Mouse (Mus musculus) small intestine, adult 2 months (tissue): ENCODE data around the gene Hist3h2ba. TPM values are rescaled to one million over a fixed set of nuclear protein-coding genes. Genes with fewer than 3 reads are reported as not detected.

Experiments used
- H3K27ac ChIP-seq: fragments of 200-500 bp; 2 replicates; pipeline ENCODE4 v1.5.1; 2012; ENCODE audit warnings: low read depth, low read length, control low read depth, inconsistent platforms; ENCODE audit not compliant: insufficient read depth
- H3K27me3 ChIP-seq: fragments of 200-500 bp; 2 replicates; pipeline ENCODE4 v1.6.1; 2012; ENCODE audit warnings: mild to moderate bottlenecking, moderate library complexity, low read length, inconsistent platforms; ENCODE audit not compliant: control insufficient read depth, insufficient read depth
- H3K36me3 ChIP-seq: fragments of 200-500 bp; 2 replicates; pipeline ENCODE4 v1.6.1; 2012; ENCODE audit warnings: mild to moderate bottlenecking, low read length, control low read depth, inconsistent platforms; ENCODE audit not compliant: control insufficient read depth, insufficient read depth
- H3K4me1 ChIP-seq: fragments of 200-500 bp; 2 replicates; pipeline ENCODE4 v1.6.1; 2012; ENCODE audit warnings: low read length, inconsistent platforms, mixed read lengths; ENCODE audit not compliant: control insufficient read depth, insufficient read depth, insufficient read length
- H3K4me3 ChIP-seq: fragments of 200-500 bp; 2 replicates; pipeline ENCODE4 v1.5.1; 2012; ENCODE audit warnings: low read depth, mild to moderate bottlenecking, control low read depth, inconsistent platforms, low read length, moderate library complexity
- CTCF ChIP-seq: fragments of 200-500 bp; IDR thresholded peaks from 2 replicates; pipeline ENCODE4 v1.5.1; 2012; ENCODE audit warnings: low read depth, mild to moderate bottlenecking, control low read depth, inconsistent platforms, low read length, moderate library complexity, mixed read lengths; ENCODE audit not compliant: insufficient replicate concordance, insufficient read length; ENCODE audit errors: extremely low read depth
- POLR2A ChIP-seq: fragments of 200-500 bp; IDR thresholded peaks from 2 replicates; pipeline ENCODE4 v1.6.1; 2012; ENCODE audit warnings: low read depth, mild to moderate bottlenecking, control low read depth, inconsistent platforms, low read length, moderate library complexity
- WGBS: fragments of 180-500 bp; shearing (Covaris S2); methylation state at CpG from one replicate; pipeline ENCODE4 v1.1.7; 2018; 5-methylcytosine and 5-hydroxymethylcytosine counted together
- polyA plus RNA-seq: library from polyadenylated mRNA; depleted of rRNA; stranded (reverse); fragments of >200 nt; gene quantifications from 2 replicates; pipeline ENCODE4 v1.2.3, GENCODE M21; 2012

Gene Hist3h2ba
- polyA plus RNA-seq, 1 experiment, result 3.8 TPM

DNA sequence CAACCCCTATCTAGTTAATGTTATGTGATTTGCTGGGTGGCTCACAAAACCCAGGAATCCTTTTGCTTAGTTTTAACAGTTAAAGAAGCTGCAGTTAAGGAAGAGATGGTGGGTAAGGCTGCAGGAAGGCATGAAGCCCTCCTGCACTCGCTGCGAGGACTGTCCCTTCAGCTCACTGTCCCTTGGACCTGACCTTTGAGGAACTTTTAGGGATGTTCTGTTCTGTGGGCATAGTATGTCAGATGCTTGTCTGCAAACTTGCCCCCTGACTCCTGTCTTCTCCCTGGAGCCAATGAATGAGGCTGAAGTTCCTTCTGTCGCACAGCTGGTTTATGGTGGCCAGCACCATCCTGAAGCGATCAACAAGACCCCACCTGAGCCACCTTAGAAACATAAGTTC lies 40.4 kb downstream of the Hist3h2ba start:
- H3K27ac ChIP-seq, result no peak overlapping the region
- 0 out of 2 replicates have a peak, but pooled peaks cover under 1% of the 10 kb centered on the region for H3K27me3 ChIP-seq
- H3K36me3 ChIP-seq, result peaks cover 50% of the 10 kb centered on the region
- TF ChIP-seq POLR2A (no peak), CTCF (no peak)
- H3K4me1 ChIP-seq, result peaks cover 5% of the 10 kb centered on the region
- no peak overlapping the region for H3K4me3 ChIP-seq
- WGBS, result 95% methylated on average over 4 of the region's 4 CpGs

DNA sequence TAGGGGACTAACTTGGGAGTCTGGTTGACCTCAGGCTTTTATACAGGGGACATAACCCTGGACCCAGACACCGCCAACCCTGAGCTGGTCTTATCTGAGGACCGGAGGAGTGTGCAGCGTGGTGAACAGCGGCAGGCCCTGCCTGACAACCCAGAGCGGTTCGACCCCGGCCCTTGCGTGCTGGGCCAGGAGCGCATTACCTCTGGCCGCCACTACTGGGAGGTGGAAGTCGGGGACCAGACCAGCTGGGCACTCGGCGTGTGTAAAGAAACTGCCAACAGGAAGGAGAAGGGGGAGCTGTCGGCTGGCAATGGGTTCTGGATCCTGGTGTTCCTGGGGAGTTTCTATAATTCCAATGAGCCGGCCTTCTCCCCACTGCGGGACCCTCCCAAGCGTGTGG lies 41.4 kb downstream of the Hist3h2ba start:
- H3K4me1 ChIP-seq, result peaks cover 11% of the 10 kb centered on the region
- H3K4me3 ChIP-seq, result no peak overlapping the region
- 0 out of 2 replicates have a peak, but pooled peaks cover 4% of the 10 kb centered on the region for H3K27me3 ChIP-seq
- H3K36me3 ChIP-seq, result peaks cover 40% of the 10 kb centered on the region
- TF ChIP-seq POLR2A (no peak), CTCF (no peak)
- 89% methylated on average over 17 of the region's 17 CpGs for WGBS
- H3K27ac ChIP-seq, result no peak overlapping the region

DNA sequence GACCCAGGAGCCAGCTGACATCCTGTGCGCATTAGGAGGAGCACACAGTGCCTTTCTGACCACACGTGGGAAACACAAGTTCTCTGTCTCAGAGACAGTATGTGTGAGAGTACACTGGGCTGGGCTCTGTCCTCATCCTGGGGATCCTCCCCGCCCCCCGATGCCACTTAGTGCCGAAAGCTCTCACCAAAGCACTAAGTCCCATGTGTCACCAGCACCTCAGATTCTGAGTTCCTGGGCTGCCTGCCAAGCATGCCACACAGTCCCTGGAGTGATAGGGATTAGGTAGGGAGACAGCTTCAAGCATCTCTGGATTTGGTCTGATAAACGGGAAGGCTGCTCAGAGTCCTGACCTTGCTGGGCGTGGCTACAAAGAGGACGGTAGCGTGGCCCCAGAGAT lies 42.1 kb downstream of the Hist3h2ba start:
- TF ChIP-seq POLR2A, result no peak
- Histone ChIP-seq H3K4me3 (no peak overlapping the region), H3K4me1 (peaks cover 12% of the 10 kb centered on the region), H3K36me3 (peaks cover 37% of the 10 kb centered on the region), H3K27me3 (0 out of 2 replicates have a peak, but pooled peaks cover 4% of the 10 kb centered on the region), H3K27ac (no peak overlapping the region)
- 63% methylated on average over 9 of the region's 9 CpGs for WGBS

DNA sequence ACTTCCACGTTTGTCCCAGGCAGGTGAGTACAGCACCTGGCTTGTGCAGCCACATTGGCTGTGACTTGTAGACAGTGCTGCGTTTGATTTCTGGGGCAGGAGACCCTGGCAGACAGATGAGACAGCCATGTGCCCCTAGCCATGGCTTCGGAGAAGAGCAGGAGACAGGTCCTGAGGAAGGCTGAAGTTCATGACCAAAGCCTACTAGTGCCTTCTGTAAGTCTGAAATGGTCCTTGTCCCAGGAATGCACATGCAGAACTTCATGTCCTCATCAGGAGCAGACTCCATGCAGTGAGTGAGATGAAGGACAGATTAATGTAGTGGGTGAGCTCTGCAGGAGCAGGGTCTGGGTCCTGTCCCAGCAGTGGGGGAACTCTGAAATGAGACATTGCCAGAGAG lies 43.2 kb downstream of the Hist3h2ba start:
- no peak for TF ChIP-seq POLR2A
- TF ChIP-seq CTCF, result no peak
- H3K27ac ChIP-seq, result no peak overlapping the region
- H3K4me1 ChIP-seq, result peaks cover 12% of the 10 kb centered on the region
- 66% methylated on average over 3 of the region's 3 CpGs for WGBS
- H3K4me3 ChIP-seq, result no peak overlapping the region
- H3K27me3 ChIP-seq, result 0 out of 2 replicates have a peak, but pooled peaks cover 4% of the 10 kb centered on the region
- peaks cover 32% of the 10 kb centered on the region for H3K36me3 ChIP-seq

DNA sequence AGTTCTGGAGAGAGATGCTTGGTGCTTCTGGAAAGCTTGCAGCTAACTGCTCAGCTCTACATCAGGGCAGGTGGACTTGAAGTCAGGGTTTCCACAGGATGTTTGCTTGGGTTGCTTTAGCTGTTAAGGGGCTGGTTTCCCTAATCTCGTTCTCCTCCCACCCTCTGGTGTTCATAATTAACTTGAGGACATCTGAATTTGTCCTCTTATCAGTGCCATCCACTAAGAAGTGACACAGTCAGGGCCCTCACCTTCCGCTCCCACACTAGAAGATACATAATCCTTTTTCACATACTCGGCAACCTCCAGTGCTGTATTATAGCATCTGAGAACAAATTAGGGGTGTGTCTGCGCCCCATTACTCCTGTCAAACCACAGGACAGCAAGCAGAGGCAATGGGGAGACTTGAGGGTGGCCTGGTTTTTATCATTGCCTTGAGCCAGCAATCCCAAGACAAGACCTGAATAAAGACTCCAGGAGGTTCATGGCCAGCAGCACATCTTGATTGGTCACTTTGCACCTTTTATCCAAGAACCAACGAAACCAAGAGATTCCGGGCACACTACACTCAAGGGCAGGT lies 44.5 kb downstream of the Hist3h2ba start:
- H3K4me1 ChIP-seq, result peaks cover 12% of the 10 kb centered on the region
- H3K4me3 ChIP-seq, result no peak overlapping the region
- peaks cover 23% of the 10 kb centered on the region for H3K36me3 ChIP-seq
- H3K27me3 ChIP-seq, result 0 out of 2 replicates have a peak, but pooled peaks cover 4% of the 10 kb centered on the region
- no peak for TF ChIP-seq CTCF
- TF ChIP-seq POLR2A, result no peak
- 50% methylated on average over 6 of the region's 6 CpGs for WGBS
- no peak overlapping the region for H3K27ac ChIP-seq

DNA sequence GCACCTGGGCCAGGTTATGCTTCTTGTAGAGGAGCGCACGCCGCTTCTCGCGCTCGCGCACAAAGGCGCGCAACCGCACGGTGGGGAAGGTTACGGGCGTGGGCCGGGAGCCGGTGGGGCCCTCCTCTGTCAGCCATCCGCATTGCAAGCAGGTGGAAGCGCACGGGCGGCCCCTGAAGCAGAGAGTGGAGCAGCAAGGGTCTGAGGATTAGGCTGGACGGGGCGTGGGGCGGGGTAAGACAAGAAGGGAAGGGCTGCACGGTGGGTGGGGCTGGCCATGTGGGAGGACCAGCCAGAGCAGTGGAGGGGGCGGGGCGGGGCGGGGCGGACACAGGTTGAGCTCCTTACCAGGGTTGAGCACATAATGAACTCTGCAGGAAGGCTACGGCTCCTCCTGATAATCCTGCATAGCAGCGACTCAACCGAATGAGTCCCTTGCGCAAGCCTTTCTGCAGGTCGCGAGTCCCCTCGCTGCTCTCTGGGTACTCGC lies 45.7 kb downstream of the Hist3h2ba start:
- TF ChIP-seq CTCF (no peak), POLR2A (0 out of 2 replicates have a peak, but pooled peaks have one; percentile 16)
- H3K27me3 ChIP-seq, result 0 out of 2 replicates have a peak, but pooled peaks cover 4% of the 10 kb centered on the region
- WGBS, result 3% methylated on average over 33 of the region's 35 CpGs
- H3K4me3 ChIP-seq, result peak overlapping the region; percentile 60
- H3K27ac ChIP-seq, result no peak overlapping the region
- peaks cover 12% of the 10 kb centered on the region for H3K36me3 ChIP-seq
- H3K4me1 ChIP-seq, result peaks cover 12% of the 10 kb centered on the region

DNA sequence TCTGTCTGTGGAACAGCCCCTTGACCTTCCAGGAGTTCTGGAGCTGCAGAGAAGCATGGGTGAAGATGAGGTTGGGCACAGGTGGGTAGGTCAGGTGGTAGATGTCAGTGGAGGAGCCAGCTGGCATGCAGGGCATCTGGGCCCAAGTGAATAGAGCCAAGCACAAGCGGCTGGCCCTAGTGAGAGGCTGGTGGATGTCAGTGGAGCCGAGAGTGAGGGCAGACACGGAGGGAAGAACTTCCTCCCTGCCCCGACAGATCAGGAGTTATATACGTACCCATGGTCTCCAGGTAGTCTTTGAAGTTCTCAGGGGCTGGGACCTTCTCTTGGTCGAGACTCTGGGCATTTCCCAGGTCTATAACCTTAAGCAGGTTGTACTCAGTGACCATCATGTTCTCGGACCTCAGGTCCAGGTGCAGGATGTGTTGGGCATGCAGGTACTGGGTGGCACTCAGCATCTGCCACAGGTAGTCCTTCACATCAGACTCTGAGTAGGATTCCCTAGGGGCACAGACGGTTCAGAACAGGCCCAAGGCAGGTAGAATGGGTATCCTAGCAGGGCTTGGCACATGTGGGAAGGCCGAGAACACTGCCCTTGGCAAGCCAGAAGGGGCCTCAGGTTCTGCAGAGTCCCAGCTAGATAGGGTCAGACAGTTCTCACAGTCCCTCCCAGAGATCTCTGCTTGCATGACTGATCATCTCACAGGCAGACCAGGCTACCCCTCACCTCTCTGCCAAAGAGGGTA lies 46.5 kb downstream of the Hist3h2ba start:
- 82% methylated on average over 9 of the region's 9 CpGs for WGBS

More for the DNA sequence above, 46.5 kb downstream of the Hist3h2ba start:
- Histone ChIP-seq H3K36me3 (peaks cover 4% of the 10 kb centered on the region; the same call in 1 of the 2 replicates), H3K4me1 (peaks cover 12% of the 10 kb centered on the region), H3K27ac (no peak overlapping the region), H3K4me3 (no peak overlapping the region), H3K27me3 (0 out of 2 replicates have a peak, but pooled peaks cover 4% of the 10 kb centered on the region)
- TF ChIP-seq CTCF, result no peak
- no peak for TF ChIP-seq POLR2A
